Mouse (Mus musculus): ENCODE measurements at regions not wholly inside any gene's neighbourhood (a gene's known extent, or its start where the extent isn't known, plus 50 kb on each side); places are given as distances from the start of the nearest gene placed in this dataset.

DNA sequence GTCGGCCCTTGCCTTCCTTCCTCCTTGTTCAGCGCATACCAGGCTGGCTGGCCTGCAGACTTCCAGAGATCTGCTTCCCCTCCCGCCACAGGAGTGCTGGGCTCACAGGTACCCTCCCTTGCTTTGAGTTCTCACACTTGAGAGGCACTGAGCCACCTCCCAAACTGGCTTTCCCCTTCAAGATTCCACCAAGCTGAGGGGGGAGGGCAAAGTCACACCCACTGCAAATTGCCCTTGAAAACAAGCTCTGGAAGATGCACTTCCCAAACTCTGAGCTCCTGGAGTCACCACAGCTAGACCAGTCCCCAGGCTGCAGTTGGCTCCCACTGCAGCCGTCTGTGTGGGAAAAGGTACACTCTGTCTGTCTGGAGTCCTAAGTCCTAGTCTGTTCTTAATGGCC is 142.1 kb upstream of the Slc22a12 start:
- DNase-seq, result no peak

DNA sequence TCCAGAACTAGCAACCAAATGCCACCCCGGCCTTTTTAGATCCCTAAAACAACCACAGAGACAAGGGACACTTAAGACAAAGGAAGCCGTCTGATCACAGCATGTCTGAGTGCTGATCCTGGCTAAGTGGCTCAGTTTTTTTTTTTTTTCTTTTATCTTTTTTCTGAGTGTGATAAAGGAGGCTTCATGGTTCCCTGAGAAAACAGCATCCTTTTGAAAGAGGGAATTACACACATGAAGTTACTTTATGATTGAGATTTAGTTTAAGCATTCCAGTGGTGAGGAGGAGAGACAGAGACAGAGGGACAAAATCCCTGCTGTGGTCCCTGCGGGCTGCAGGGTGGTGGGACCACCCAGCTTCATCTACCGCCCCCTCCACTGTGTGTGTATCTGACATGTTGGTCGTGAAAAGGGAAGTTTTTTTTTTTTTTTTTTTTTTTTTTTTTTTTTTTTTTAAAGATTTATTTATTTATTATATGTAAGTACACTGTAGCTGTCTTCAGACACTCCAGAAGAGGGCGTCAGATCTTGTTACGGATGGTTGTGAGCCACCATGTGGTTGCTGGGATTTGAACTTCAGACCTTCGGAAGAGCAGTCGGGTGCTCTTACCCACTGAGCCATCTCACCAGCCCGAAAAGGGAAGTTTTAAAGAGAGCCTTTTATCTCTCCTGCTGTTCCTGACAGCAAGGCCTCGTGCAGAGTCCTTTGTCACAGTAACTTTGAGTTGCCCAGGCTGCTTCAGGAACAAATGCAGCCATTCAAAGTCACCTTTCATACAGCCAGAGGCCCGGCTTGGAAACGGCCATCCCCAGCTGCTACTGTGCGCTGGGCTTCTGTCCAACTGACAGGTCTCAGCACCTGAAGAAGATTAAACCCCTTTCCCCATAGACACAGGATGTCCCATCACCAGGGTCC is 136.8 kb upstream of the Slc22a12 start:
- no peak for DNase-seq

DNA sequence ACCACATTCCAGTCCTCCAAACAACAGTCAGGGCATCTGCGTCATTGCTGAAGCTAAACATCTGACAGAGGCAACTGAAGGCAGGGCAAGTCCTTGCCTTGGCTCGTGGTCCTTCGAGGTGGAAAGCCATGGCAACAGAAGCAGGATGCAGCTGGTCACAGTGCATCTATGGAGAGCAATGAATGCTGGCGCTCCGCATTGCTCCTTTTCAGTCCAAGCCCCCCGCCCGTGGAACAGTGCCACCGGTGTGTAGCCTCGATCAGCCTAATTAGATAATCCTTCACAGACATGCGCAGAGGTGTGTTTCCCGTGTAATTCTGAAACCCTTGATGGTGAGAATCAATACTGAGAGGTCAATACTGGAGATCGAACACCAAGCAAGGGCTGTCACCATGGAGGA is 134.7 kb upstream of the Slc22a12 start:
- DNase-seq, result no peak

DNA sequence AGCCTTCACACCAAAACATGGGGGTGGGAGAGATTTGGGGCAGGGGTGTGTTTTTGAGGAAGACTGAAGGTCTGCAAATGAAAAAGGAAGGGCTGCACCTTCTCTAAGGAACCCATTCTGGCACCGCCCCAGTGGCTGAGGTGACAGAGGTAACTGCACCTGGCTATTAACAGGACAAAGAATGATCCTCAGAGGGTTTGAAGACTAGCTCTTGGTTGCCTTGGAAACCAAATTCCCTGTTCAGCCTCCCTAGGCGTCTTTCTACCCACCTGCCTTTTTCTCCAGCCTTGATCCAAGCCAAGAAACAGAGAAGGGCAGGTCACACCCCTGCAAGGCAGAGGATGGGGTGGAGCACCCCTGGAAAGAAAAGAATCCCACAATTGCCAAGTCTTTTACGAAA is 132.8 kb upstream of the Slc22a12 start:
- no peak for DNase-seq

DNA sequence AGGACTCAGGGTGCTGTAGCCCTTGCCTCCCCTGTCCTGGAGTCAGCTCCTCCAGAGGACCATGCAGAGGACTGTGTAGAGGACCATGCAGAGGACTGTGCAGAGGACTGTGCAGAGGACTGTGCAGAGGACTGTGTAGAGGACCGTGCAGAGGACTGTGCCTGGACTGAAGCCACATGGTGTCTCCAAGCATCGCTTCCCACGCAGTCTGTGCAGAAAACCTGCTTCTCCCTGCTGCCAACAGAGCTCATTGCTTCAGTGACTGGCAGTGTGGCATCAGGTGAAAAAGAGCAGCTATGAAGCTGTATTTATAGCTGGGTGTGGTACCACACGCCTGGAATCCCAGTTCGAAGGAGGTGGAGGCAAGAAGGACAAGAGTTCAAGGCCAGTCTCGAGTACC is 128.9 kb upstream of the Slc22a12 start:
- DNase-seq, result no peak

DNA sequence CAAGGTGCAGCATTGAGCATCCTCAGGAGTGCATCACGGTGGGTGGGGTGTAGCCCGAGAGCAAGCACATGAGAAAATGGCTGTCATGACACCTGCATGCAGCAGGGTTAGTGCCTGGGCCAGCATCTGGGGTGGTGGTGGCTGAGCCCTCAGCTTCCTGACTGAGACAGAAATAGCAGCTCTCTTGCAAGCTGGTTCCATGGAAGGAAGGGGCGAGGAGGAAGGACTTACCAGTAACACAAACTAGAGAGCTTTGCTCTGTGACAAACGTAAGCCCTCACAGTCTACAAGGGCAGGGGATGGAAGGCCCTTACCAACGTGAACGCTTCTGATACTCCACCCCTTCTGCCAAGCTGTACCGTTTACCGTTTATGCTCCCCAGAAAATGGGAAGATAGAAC is 127.0 kb upstream of the Slc22a12 start:
- no peak for DNase-seq

DNA sequence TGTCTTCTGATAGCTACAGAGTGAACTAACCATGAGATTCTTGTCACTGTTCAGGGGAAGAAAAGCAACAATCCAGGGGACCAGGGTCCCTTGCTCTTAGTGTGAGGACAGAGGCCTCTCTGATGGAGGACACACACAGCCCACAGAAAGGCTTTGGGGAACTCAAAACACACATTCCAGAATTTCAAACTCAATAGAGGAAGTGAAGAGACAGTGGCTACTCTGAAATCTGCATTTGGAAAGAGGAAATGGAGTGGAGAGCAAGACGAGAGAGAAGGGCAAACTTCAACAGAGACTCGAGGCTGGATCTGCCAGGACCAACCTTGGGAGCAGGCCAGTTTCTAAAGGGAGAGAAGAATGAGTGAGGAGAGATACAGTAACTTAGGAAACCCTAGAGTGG is 125.7 kb upstream of the Slc22a12 start:
- no peak for DNase-seq

DNA sequence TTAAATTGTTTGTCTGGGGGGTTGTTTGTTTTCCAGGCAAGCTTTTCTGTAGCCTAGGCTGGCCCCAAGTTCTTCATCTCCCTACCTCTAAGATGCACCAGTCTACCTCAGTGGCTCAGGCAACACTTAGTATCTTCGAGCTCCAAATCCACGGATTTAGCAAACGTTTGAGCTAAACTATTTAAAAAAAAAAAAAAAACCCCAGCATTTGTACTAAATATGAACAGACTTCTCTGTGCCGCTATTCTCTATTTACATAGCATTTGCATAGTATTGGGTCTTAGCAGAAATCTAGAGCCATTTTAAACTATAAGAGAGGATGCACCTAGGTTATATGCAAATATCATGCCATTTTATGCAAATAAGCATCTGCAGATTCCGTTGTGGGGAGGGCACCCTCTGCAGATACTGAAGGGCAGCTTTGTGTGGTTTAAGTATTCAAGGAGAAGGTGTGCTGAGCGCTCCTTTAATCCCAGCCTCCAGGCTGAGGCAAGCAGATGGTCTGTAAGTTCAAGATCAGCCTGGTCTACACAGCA is 123.4 kb upstream of the Slc22a12 start:
- DNase-seq, result no peak

DNA sequence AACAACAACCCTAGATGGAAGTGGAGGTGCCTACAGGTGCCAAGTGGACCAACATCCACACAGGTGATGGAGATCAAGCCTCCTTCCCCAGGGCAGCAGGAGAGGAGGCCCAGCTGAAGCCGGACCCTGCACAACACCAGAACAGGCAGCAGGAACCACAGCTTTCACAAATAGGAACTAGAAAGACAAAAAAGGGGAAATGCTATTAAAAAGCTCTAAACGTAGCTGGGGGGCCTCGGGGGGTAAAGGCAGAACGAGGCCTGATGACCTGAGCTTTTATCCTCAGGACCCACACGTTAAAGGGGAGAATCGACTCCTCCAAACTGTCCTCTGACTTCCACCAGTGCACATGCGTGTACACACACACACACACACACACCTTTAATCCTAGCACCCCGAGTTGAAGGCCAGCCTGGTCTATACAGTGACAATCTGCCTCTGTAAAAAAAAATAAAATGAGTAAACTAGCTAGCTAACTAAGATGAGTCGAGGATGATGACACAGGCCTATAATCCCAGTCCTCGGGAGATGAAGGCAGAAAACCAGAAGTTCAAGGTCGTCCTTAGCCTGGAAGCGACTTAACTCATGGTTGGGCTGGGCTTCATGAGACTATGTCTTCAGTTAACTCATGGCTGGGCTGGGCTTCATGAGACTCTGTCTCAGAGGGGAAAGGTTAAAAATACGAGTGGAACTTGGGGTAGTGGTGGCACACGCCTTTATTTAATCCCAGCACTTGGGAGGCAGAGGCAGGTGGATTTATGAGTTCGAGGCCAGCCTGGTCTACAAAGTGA is 122.6 kb upstream of the Slc22a12 start:
- no peak for DNase-seq

DNA sequence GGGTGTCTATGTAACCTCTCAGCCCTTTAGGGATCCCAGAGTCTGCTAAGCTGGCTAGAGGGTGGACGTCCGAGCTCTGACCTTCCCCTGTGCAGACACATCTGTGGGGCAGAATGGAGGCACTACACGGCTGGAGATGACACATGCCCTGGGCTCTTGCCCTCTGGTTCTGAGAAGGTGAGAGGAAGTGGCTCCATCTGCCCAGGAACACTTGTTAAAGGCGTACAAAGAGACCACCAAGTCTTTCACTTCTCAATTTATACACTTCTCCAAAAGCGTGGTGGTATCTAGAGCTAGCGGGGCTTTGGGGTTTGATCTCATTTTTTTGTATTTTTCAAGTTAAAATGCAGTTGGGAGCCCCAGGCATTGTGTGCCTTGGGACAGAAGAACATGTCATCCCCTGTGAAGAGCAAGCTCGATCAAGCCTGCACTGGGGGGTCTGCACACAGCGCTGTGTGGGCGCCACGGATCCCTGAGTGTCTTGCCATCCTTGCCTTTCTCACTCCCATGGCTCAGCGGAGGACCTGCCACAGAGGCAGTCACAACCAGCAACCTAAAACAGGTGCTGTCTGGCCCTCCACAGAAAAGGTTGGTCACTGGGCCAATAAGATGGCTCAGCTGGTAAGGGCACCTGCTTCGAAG is 121.6 kb upstream of the Slc22a12 start:
- no peak for DNase-seq

DNA sequence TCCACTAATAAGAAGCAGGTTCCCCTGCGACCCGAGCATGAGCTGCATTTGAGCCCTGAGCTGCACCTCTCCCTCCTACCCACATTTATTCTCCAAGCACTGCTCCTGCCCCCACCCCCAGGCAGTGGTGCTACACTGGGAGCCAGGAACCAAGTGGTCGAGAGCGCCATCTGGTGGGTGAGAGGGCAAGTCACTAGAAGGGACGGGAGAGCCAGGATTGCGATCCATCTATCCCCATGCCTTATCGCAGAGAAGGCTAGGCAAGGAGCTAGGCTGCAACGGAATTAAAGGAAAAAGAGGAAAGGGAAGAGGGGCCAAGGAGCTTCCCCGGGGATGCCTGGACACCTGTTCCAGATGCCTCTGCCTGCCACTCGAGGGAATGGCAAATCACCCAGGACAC is 120.6 kb upstream of the Slc22a12 start:
- peak; percentile 89 for DNase-seq

DNA sequence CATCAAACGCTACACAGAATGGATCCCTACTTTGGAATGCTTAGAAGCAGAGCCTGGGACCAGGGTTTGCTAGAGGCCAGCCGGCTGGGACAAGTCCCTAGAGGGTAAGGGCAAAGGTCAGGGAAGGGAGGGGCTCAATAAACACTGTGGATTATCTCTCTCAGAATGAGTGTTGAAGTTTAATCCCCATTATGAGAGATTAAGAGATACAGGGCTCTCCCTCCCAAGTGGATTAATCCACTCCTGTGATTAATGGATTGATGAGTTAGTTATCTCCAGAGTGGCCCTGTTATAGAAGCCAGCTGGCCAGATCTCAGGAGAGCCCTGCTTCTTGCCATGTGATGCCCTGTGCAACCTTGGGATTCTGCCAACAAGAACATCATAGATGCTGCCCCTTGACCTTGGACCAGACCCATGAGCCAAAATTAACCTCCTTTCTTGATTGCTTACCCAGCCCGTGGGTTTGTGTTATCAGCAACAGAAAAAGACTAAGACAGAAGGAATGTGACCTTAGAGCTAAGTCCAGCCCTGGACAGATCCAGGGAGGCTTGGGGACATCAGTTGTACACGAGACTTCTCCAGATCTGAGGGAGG is 119.6 kb upstream of the Slc22a12 start:
- no peak for DNase-seq

DNA sequence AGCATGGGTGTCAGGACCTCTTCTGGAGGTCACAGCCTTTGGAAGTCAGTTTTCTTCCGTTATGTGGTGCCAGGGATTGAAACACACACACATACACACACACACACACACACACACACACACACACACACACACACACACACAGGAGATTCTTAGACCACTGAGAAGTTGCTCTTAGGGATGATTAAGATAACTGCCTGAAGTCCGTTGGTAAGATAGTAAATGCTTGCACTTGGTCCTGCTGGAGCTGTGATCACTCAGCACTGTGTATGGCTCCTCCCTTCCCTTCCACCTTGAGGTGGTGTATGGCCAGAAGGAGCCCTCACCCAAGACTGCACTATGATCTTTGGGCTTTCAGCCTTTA is 118.7 kb upstream of the Slc22a12 start:
- DNase-seq, result no peak

DNA sequence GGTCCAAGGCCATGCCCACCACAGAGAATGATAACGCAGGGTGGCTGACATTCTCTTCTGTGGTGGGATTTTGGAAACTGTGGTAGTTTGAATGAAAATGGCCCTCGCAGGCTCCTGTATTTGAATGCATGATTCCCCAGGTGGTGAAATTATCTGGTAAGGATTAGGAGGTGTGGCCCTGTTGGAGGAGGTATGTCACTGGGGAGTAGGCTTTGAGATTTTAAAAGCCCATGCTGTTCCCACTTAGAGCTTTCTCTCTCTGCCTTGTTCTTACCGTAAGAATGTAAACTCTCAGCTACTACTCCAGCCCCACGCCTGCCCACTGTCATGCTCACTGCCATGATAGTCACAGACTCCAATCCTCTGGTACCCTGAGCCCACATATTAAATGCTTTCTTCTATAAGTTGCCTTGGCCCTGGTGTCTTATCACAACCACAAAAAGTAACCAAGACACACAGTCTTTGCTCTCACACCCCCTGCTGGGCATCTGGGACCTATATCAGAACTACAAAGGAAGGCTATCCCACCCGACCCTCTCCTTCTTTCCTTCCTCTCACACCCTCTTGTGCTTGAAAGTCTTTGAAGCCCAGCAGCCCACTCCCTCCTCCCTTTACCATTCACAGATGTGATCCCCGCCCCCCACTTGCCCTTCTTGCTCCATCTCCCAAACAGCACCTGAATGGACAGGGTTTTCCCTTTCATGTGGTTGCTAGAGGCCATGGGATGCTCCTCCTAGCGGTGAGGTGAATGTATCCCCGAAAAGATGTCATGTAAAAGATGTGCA is 118.1 kb upstream of the Slc22a12 start:
- no peak for DNase-seq

DNA sequence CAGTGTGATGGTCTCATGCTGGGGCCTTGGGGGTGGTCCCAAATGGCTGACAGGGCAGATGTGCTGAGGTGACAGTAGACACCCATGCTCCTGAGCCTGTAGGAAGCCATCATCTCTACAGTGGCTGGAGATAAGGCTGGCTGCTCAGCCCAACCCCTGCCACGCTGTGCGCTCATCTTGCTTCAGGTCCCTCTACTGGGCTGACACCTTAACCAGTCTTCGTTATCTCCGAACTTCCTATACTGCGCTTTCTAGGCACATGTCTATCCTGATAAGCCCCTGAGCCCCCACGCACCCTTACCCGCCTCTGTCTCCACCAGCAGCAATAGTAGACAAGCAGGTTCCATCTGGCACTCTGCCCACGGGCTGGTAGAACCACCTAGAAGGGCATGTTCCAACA is 117.3 kb upstream of the Slc22a12 start:
- DNase-seq, result no peak

DNA sequence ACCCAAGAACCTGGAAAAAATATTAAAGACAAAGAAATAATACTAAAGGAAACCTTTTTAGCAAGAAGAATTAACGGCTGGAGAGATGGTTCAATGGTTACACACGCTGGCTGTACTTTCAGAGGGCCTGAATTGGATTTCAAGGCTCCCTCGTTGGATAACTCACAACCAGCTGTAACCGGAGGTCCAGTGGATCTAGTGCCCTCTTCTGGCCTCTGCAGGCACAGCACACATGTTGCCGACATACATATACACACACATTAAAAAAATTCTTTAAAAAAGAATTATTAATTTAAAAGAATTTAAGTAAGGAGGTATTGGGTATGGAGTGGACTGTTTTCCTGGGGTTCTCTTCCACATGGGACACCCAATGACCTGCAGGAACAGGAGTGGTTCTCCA is 111.7 kb upstream of the Slc22a12 start:
- DNase-seq, result no peak

DNA sequence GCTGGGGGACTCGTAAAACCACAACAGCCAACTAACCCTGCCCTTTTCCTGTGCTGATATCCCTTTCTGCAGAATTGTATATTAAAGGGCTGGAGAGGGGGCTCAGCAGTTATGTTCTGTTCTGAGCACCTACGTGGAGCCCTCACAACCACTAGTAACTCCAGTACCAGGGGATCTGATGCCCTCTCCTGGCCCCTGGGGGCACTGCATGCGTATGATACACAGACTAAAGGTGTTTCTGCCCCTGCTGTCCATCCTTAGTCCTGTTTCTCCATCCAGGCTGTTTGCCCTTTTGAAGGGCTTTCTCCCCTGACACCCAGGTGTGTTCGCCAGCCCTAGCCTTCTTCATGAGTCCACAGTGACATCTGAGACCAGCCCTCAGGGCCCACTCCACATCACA is 109.9 kb upstream of the Slc22a12 start:
- DNase-seq, result no peak

DNA sequence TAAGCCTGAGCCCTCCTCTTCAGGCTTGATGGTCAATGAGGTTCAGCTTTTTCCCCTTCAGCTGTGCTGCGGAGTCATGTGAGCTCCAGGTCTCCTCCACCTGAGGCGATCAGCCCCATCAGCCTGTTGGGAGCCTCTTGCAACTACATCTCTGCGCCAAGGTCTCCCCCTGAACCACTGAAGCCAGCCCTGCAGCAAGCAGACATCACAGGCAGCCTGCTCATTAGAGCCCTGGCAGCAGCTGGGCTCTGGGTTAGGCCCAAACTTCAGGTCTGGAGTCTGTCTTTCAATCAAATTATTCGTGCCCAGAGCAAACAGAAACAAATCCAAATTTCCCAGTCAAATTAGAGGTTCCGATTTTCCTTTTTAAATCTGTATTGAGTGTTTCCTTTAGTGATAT is 108.4 kb upstream of the Slc22a12 start:
- DNase-seq, result no peak

DNA sequence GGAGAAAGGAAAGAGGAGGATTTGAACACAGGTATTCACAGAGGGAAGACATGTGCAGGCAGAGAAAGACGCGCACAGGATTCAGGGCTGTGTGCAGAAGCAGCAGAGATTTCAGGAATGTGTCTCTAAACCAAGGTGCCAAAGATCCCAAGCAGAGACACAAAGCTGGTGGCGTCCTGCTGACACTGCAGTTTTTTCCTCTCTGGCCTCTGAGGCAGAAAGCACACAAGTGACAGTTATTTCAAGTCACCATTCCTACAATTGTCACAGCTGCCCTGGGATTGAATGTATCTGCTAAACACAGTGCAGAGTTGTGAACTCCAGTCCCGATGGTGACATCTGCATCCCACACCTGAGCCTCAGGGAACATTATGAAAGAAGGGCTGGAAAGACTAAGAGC is 107.1 kb upstream of the Slc22a12 start:
- DNase-seq, result no peak

DNA sequence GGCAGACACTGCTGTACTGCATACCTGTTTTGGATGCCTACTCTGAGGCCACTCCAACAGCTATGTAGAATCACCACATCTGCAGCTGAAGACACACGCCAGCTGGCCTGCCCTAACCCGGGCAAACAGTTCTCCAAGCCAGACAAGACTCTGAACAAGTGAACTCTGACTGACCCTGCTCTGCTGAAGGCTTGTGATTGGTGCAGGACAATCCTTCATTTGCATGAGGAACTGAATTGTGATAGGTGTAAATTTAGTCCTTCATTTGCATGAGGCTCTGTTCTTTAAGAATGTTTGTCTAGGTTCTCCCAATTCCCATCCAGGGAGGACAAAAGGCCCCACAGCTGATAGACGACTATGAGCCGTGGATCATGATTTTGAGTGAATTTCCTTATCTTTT is 104.9 kb upstream of the Slc22a12 start:
- no peak for DNase-seq

DNA sequence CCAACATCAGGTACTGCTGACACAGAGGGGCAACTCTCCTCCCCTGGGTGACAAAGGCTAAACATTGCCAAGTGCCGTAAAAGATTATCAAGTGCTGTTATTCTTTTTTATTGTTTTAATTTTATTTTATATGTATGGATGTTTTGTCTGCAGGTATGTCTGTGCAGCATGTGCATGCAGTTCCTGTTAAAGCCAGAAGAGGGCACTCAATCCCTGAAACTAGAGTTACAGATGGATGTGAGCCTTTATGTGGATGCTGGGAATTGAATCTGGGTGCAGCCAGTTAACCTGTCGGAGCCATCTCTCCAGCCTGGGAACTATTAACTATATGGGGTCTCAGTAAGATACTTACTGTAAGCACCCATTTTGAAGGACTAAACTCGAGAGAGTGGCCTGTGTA is 104.4 kb upstream of the Slc22a12 start:
- DNase-seq, result no peak

DNA sequence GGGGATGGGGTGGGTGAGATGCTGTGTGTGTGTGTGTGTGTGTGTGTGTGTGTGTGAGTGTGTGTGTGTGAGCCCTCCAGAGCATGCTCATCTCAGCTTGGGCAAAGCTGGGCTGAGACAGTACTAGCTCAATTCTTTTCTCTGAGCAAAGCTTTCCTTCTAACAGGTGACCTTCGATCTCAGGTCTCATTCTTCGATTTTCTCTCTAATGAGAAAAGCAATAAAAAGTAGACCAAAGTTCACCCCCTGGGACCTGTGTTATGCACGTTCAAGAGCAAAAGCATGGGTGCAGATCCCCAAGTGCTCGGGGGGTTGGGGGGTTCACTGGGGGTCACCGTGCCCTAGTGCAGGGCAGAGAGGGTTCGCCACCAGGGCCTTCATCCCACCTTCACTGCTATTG is 103.1 kb upstream of the Slc22a12 start:
- no peak for DNase-seq
